Mouse (Mus musculus) thymus, postnatal 36 days (tissue): Measurements from ENCODE around the gene Nsd2.
A peak's percentile ranks its signal among the peaks of the same experiment; 100 is the strongest.
"Not testable (repeated sequence)": the region's sequence is repeated elsewhere in the genome, so short reads cannot be mapped to it uniquely, and the experiment has no call there.

Experiments
- DNase-seq, 2 experiments: peaks; one replicate each; pipeline ENCODE4 v3.0.0; 2022; ENCODE audit warnings: mixed read lengths in 2 of 2

Gene Nsd2

GRCm38 (mm10) chr5:33934877-33935276 is 114.4 kb downstream of the Nsd2 start:
- no peak for DNase-seq

- DNase-seq, result peak in 1 of 2 experiments; percentile 69
Observed at GRCm38 (mm10) chr5:33935700-33936111, 115.2 kb downstream of the Nsd2 start.

GRCm38 (mm10) chr5:33936120-33936707 is 115.7 kb downstream of the Nsd2 start, which contains the start of gene Nelfa:
Nelfa (minus strand) TSS chr5:33936413.
- peak; percentile 96 to 99 for DNase-seq

- no peak for DNase-seq
Observed at GRCm38 (mm10) chr5:33937230-33937629, 116.7 kb downstream of the Nsd2 start.

- DNase-seq, result no peak
Observed at GRCm38 (mm10) chr5:33938448-33938847, 117.9 kb downstream of the Nsd2 start.

GRCm38 (mm10) chr5:33947035-33947434 is 126.5 kb downstream of the Nsd2 start:
- not testable (repeated sequence) for DNase-seq
